Mouse (Mus musculus): ENCODE measurements around the gene Cpox. TPM values are rescaled to one million over a fixed set of nuclear protein-coding genes. Genes with fewer than 3 reads are reported as not detected.

Gene Cpox
- polyA plus RNA-seq (2016; fragmentation: Nextera tagmentation; extraction: Ambion mirVana) = 19.9 and 20.9 TPM in 2 replicates

GRCm38 (mm10) chr16:58669917-58670630, at the start of gene Cpox:
Gene Cpox, plus strand, starts transcription at chr16:58670292.
- Histone ChIP-seq H3K27me3 (replicated peaks) (no peaks in the 10 kb centered on the region), H3K4me3 (peak within 1 kb of the TSS; percentile 93), H3K36me3 (peaks cover 14% of the 10 kb centered on the region), H3K27ac (peak within 1 kb of the TSS; percentile 50; the same call in 1 of the 2 replicates), H3K4me1 (no peaks in the 10 kb centered on the region; the same call in 1 of the 2 replicates), H3K4me2 (replicated peaks) (peak within 1 kb of the TSS; percentile 86), H3K9ac (peak within 1 kb of the TSS; percentile 86), H3K9me3 (no peaks in the 10 kb centered on the region)
- WGBS = under 1% methylated on average over 51 of the region's 51 CpGs
- ATAC-seq (ENCODE audit: low FRiP score, low read depth) = peak; percentile 99

GRCm38 (mm10) chr16:58622377-58622776, 47.7 kb upstream of the Cpox start:
- WGBS = 95% methylated on average over 3 of the region's 3 CpGs
- Histone ChIP-seq H3K4me1 (no peaks in the 10 kb centered on the region), H3K9ac (no peak overlapping the region), H3K36me3 (no peaks in the 10 kb centered on the region), H3K4me3 (no peak overlapping the region), H3K4me2 (replicated peaks) (no peak overlapping the region), H3K9me3 (no peaks in the 10 kb centered on the region), H3K27me3 (replicated peaks) (no peaks in the 10 kb centered on the region), H3K27ac (no peak overlapping the region)
- ATAC-seq (ENCODE audit: low FRiP score, low read depth) = no peak

GRCm38 (mm10) chr16:58623114-58623513, 47.0 kb upstream of the Cpox start:
- Histone ChIP-seq H3K27me3 (replicated peaks) (no peaks in the 10 kb centered on the region), H3K9me3 (no peaks in the 10 kb centered on the region), H3K4me2 (replicated peaks) (no peak overlapping the region), H3K4me1 (no peaks in the 10 kb centered on the region), H3K9ac (no peak overlapping the region), H3K27ac (no peak overlapping the region), H3K36me3 (no peaks in the 10 kb centered on the region), H3K4me3 (no peak overlapping the region)
- no peak for ATAC-seq (ENCODE audit: low FRiP score, low read depth)
- WGBS = 74% methylated on average over 4 of the region's 4 CpGs

- H3K4me1 ChIP-seq = no peaks in the 10 kb centered on the region
- 92% methylated on average over 6 of the region's 6 CpGs for WGBS
- no peak overlapping the region for H3K4me2 ChIP-seq (replicated peaks)
- no peak overlapping the region for H3K9ac ChIP-seq
- H3K27me3 ChIP-seq (replicated peaks) = no peaks in the 10 kb centered on the region
- no peak for ATAC-seq (ENCODE audit: low FRiP score, low read depth)
- H3K4me3 ChIP-seq = no peak overlapping the region
- no peak overlapping the region for H3K27ac ChIP-seq
- no peaks in the 10 kb centered on the region for H3K9me3 ChIP-seq
- no peaks in the 10 kb centered on the region for H3K36me3 ChIP-seq
Measured at GRCm38 (mm10) chr16:58623944-58624343, 46.1 kb upstream of the Cpox start.

GRCm38 (mm10) chr16:58627597-58628335, 42.3 kb upstream of the Cpox start:
- 87% methylated on average over 4 of the region's 4 CpGs for WGBS
- Histone ChIP-seq H3K36me3 (no peaks in the 10 kb centered on the region), H3K9me3 (no peaks in the 10 kb centered on the region), H3K4me2 (replicated peaks) (no peak overlapping the region), H3K9ac (no peak overlapping the region), H3K4me1 (no peaks in the 10 kb centered on the region), H3K4me3 (no peak overlapping the region), H3K27ac (no peak overlapping the region), H3K27me3 (replicated peaks) (no peaks in the 10 kb centered on the region)
- no peak for ATAC-seq (ENCODE audit: low FRiP score, low read depth)

- H3K36me3 ChIP-seq = no peaks in the 10 kb centered on the region
- 100% methylated on average over 2 of the region's 2 CpGs for WGBS
- H3K27me3 ChIP-seq (replicated peaks) = no peaks in the 10 kb centered on the region
Measured at GRCm38 (mm10) chr16:58628336-58628680, 41.8 kb upstream of the Cpox start.

GRCm38 (mm10) chr16:58628968-58629367, 41.1 kb upstream of the Cpox start:
- 93% methylated on average over 5 of the region's 5 CpGs for WGBS
- no peak overlapping the region for H3K27ac ChIP-seq
- H3K4me3 ChIP-seq = no peak overlapping the region
- H3K27me3 ChIP-seq (replicated peaks) = no peaks in the 10 kb centered on the region
- no peak overlapping the region for H3K9ac ChIP-seq
- H3K4me2 ChIP-seq (replicated peaks) = no peak overlapping the region
- no peaks in the 10 kb centered on the region for H3K9me3 ChIP-seq
- H3K4me1 ChIP-seq = no peaks in the 10 kb centered on the region
- no peaks in the 10 kb centered on the region for H3K36me3 ChIP-seq
- no peak for ATAC-seq (ENCODE audit: low FRiP score, low read depth)

More at GRCm38 (mm10) chr16:58628336-58628680, 41.8 kb upstream of the Cpox start:
- H3K9ac ChIP-seq = no peak overlapping the region
- H3K9me3 ChIP-seq = no peaks in the 10 kb centered on the region
- no peak overlapping the region for H3K27ac ChIP-seq
- no peaks in the 10 kb centered on the region for H3K4me1 ChIP-seq
- no peak for ATAC-seq (ENCODE audit: low FRiP score, low read depth)
- H3K4me3 ChIP-seq = no peak overlapping the region
- H3K4me2 ChIP-seq (replicated peaks) = no peak overlapping the region

GRCm38 (mm10) chr16:58629736-58630135, 40.4 kb upstream of the Cpox start:
- no peak overlapping the region for H3K27ac ChIP-seq
- no peak for ATAC-seq (ENCODE audit: low FRiP score, low read depth)
- H3K4me1 ChIP-seq = no peaks in the 10 kb centered on the region
- H3K9me3 ChIP-seq = no peaks in the 10 kb centered on the region
- no peak overlapping the region for H3K9ac ChIP-seq
- no peak overlapping the region for H3K4me2 ChIP-seq (replicated peaks)
- H3K27me3 ChIP-seq (replicated peaks) = no peaks in the 10 kb centered on the region
- H3K36me3 ChIP-seq = no peaks in the 10 kb centered on the region
- no peak overlapping the region for H3K4me3 ChIP-seq
- WGBS = 64% methylated on average over 2 of the region's 2 CpGs

GRCm38 (mm10) chr16:58635866-58636265, 34.2 kb upstream of the Cpox start:
- H3K4me2 ChIP-seq (replicated peaks) = no peak overlapping the region
- H3K4me3 ChIP-seq = no peak overlapping the region
- H3K9me3 ChIP-seq = no peaks in the 10 kb centered on the region
- no peaks in the 10 kb centered on the region for H3K4me1 ChIP-seq
- no peaks in the 10 kb centered on the region for H3K27me3 ChIP-seq (replicated peaks)
- no peaks in the 10 kb centered on the region for H3K36me3 ChIP-seq
- H3K9ac ChIP-seq = no peak overlapping the region
- no peak overlapping the region for H3K27ac ChIP-seq
- WGBS = 52% methylated on average over 2 of the region's 2 CpGs
- no peak for ATAC-seq (ENCODE audit: low FRiP score, low read depth)

- H3K4me1 ChIP-seq = no peaks in the 10 kb centered on the region
- H3K36me3 ChIP-seq = no peaks in the 10 kb centered on the region
- H3K27ac ChIP-seq = no peak overlapping the region
- no peaks in the 10 kb centered on the region for H3K27me3 ChIP-seq (replicated peaks)
- ATAC-seq (ENCODE audit: low FRiP score, low read depth) = no peak
- no peak overlapping the region for H3K9ac ChIP-seq
- H3K9me3 ChIP-seq = no peaks in the 10 kb centered on the region
- 78% methylated on average over 4 of the region's 4 CpGs for WGBS
- H3K4me2 ChIP-seq (replicated peaks) = no peak overlapping the region
- H3K4me3 ChIP-seq = no peak overlapping the region
Measured at GRCm38 (mm10) chr16:58637448-58637847, 32.6 kb upstream of the Cpox start.

GRCm38 (mm10) chr16:58638016-58638415, 32.1 kb upstream of the Cpox start:
- no peaks in the 10 kb centered on the region for H3K27me3 ChIP-seq (replicated peaks)
- WGBS = 85% methylated on average over 7 of the region's 7 CpGs
- H3K36me3 ChIP-seq = no peaks in the 10 kb centered on the region
- H3K4me2 ChIP-seq (replicated peaks) = no peak overlapping the region
- ATAC-seq (ENCODE audit: low FRiP score, low read depth) = no peak
- no peak overlapping the region for H3K9ac ChIP-seq
- no peak overlapping the region for H3K27ac ChIP-seq
- H3K4me1 ChIP-seq = no peaks in the 10 kb centered on the region
- no peak overlapping the region for H3K4me3 ChIP-seq
- no peaks in the 10 kb centered on the region for H3K9me3 ChIP-seq

- Histone ChIP-seq H3K9me3 (no peaks in the 10 kb centered on the region), H3K36me3 (no peaks in the 10 kb centered on the region), H3K27me3 (replicated peaks) (no peaks in the 10 kb centered on the region), H3K4me1 (no peaks in the 10 kb centered on the region), H3K27ac (no peak within 1 kb of the TSS), H3K9ac (no peak within 1 kb of the TSS), H3K4me3 (no peak within 1 kb of the TSS), H3K4me2 (replicated peaks) (no peak within 1 kb of the TSS)
- ATAC-seq (ENCODE audit: low FRiP score, low read depth) = no peak
- 85% methylated on average over 3 of the region's 3 CpGs for WGBS
Measured at GRCm38 (mm10) chr16:58638689-58639175, 31.4 kb upstream of the Cpox start, which contains the start of gene E330017A01Rik. Gene E330017A01Rik, minus strand, starts transcription at chr16:58638739.

Measured in neural tube, embryonic 12.5 days (tissue).